Mouse (Mus musculus): ENCODE measurements around the gene Nsa2. TPM values are rescaled to one million over a fixed set of nuclear protein-coding genes. Genes with fewer than 3 reads are reported as not detected.

Nsa2 gene
- polyA plus RNA-seq (2015; fragmentation: Nextera tagmentation; extraction: Ambion mirVana), result 66.6 and 69.5 TPM in 2 replicates

- under 1% methylated on average over 57 of the region's 57 CpGs for WGBS
- H3K27me3 ChIP-seq, result no peaks in the 10 kb centered on the region
- H3K4me3 ChIP-seq, result peak within 1 kb of the TSS; percentile 91
- H3K4me1 ChIP-seq, result peaks cover 10% of the 10 kb centered on the region
- peaks cover 21% of the 10 kb centered on the region for H3K36me3 ChIP-seq
- H3K9ac ChIP-seq, result peak within 1 kb of the TSS; percentile 90
- H3K27ac ChIP-seq, result peak within 1 kb of the TSS; percentile 74; the same call in 1 of the 2 replicates
- ATAC-seq (ENCODE audit: low FRiP score, low read depth), result peak; percentile 96
- H3K4me2 ChIP-seq (replicated peaks), result peak within 1 kb of the TSS; percentile 76
- no peaks in the 10 kb centered on the region for H3K9me3 ChIP-seq
Measured at GRCm38 (mm10) chr13:97137466-97138400, at the start of gene Nsa2, which contains the start of gene Gfm2. TSS of gene Nsa2 (minus strand) at chr13:97137937. TSS of gene Gfm2 (plus strand) at chr13:97137937.

- no peaks in the 10 kb centered on the region for H3K27me3 ChIP-seq
- ATAC-seq (ENCODE audit: low FRiP score, low read depth), result no peak
- WGBS, result 81% methylated on average over 4 of the region's 4 CpGs
- no peak overlapping the region for H3K4me2 ChIP-seq (replicated peaks)
- H3K27ac ChIP-seq, result no peak overlapping the region
- H3K9ac ChIP-seq, result no peak overlapping the region
- peaks cover 39% of the 10 kb centered on the region for H3K36me3 ChIP-seq
- H3K4me3 ChIP-seq, result no peak overlapping the region
- no peaks in the 10 kb centered on the region for H3K9me3 ChIP-seq
- H3K4me1 ChIP-seq, result no peaks in the 10 kb centered on the region
Measured at GRCm38 (mm10) chr13:97186346-97186745, 48.6 kb upstream of the Nsa2 start.

- Histone ChIP-seq H3K4me1 (no peaks in the 10 kb centered on the region), H3K27me3 (no peaks in the 10 kb centered on the region), H3K27ac (no peak overlapping the region), H3K9ac (no peak overlapping the region), H3K9me3 (no peaks in the 10 kb centered on the region), H3K4me3 (no peak overlapping the region), H3K4me2 (replicated peaks) (no peak overlapping the region), H3K36me3 (peaks cover 50% of the 10 kb centered on the region)
- ATAC-seq (ENCODE audit: low FRiP score, low read depth), result no peak
- WGBS, result 77% methylated on average over 5 of the region's 5 CpGs
Measured at GRCm38 (mm10) chr13:97184656-97185055, 46.9 kb upstream of the Nsa2 start.

- peaks cover 55% of the 10 kb centered on the region for H3K36me3 ChIP-seq
- H3K9ac ChIP-seq, result no peak overlapping the region
- H3K4me2 ChIP-seq (replicated peaks), result no peak overlapping the region
- no peaks in the 10 kb centered on the region for H3K4me1 ChIP-seq
- no peaks in the 10 kb centered on the region for H3K27me3 ChIP-seq
- H3K9me3 ChIP-seq, result no peaks in the 10 kb centered on the region
- no peak overlapping the region for H3K27ac ChIP-seq
- no peak overlapping the region for H3K4me3 ChIP-seq
- WGBS, result 95% methylated on average over 2 of the region's 2 CpGs
- ATAC-seq (ENCODE audit: low FRiP score, low read depth), result no peak
Measured at GRCm38 (mm10) chr13:97184168-97184567, 46.4 kb upstream of the Nsa2 start.

- H3K9me3 ChIP-seq, result no peaks in the 10 kb centered on the region
- no peaks in the 10 kb centered on the region for H3K4me1 ChIP-seq
- 65% methylated on average over 4 of the region's 4 CpGs for WGBS
- H3K4me2 ChIP-seq (replicated peaks), result no peak overlapping the region
- H3K27me3 ChIP-seq, result no peaks in the 10 kb centered on the region
- H3K36me3 ChIP-seq, result peaks cover 63% of the 10 kb centered on the region
- no peak overlapping the region for H3K9ac ChIP-seq
- no peak overlapping the region; the same call in 1 of the 2 replicates for H3K27ac ChIP-seq
- H3K4me3 ChIP-seq, result no peak overlapping the region
- no peak for ATAC-seq (ENCODE audit: low FRiP score, low read depth)
Measured at GRCm38 (mm10) chr13:97182821-97183220, 45.1 kb upstream of the Nsa2 start.

DNA sequence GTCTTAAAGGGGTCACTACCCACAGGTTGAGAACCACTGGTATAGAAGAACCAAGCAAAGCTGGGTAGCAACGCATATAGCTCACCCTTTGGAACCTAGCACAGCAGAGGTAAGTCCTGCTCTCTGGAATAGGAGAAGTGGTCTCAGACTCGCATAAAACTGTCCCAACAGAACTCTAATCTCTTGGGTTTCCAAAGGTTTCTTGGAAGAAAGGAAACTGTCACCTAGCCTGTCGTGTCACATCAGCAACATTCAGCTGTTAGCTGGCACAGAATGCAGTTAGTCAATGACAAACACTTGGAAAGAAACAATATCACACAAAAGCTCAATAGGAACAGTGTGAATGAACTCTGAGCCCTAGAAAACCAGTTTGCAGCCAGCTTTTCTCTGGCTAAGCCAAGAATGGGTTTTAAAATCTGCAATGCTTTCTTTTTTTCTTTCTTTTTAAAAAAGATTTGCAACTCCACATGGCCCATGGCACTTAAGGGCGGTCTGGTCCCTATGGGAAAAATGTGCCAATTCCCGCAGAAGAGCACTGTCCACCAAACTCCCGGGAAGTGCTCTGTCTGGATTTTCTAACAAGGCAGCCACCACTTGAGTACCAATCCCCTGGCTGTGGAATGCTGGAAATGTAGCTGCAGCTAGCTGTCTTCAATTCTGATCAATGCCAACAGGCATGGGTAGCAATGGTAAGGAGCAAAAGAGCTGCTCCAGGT is 42.5 kb upstream of the Nsa2 start:
- Histone ChIP-seq H3K4me1 (no peaks in the 10 kb centered on the region), H3K36me3 (peaks cover 77% of the 10 kb centered on the region), H3K9me3 (no peaks in the 10 kb centered on the region), H3K27ac (no peak overlapping the region), H3K9ac (no peak overlapping the region), H3K4me2 (replicated peaks) (no peak overlapping the region), H3K4me3 (no peak overlapping the region), H3K27me3 (no peaks in the 10 kb centered on the region)
- no peak for ATAC-seq (ENCODE audit: low FRiP score, low read depth)
- 82% methylated on average over 6 of the region's 6 CpGs for WGBS

GRCm38 (mm10) chr13:97178943-97179342 is 41.2 kb upstream of the Nsa2 start:
- Histone ChIP-seq H3K9ac (no peak overlapping the region), H3K27me3 (no peaks in the 10 kb centered on the region), H3K36me3 (peaks cover 83% of the 10 kb centered on the region), H3K4me1 (no peaks in the 10 kb centered on the region), H3K27ac (no peak overlapping the region), H3K4me3 (no peak overlapping the region), H3K4me2 (replicated peaks) (no peak overlapping the region), H3K9me3 (no peaks in the 10 kb centered on the region)
- no peak for ATAC-seq (ENCODE audit: low FRiP score, low read depth)
- 84% methylated on average over 7 of the region's 7 CpGs for WGBS

DNA sequence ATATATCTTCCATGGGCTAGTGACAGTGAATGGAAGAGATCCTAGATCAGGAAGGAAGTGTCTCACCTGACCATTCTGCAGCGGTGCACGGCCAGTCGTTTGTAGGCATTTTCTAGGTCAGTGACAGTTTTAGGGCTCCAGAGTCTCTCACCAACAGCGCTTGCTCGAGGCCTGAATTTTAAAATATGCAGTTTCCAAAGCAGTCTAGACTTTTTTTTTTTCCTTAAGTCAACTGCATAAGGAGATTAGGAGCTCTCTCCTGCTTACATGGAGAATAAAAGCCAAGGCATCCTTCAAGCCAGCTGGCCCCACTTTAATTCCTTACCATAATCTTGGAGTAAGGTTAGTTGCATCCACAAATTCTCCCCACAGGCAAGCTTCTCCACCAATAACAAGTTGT is 39.0 kb upstream of the Nsa2 start:
- no peak overlapping the region for H3K4me2 ChIP-seq (replicated peaks)
- no peaks in the 10 kb centered on the region for H3K4me1 ChIP-seq
- no peaks in the 10 kb centered on the region for H3K27me3 ChIP-seq
- no peak overlapping the region for H3K4me3 ChIP-seq
- no peak for ATAC-seq (ENCODE audit: low FRiP score, low read depth)
- no peaks in the 10 kb centered on the region for H3K9me3 ChIP-seq
- H3K36me3 ChIP-seq, result peaks cover 86% of the 10 kb centered on the region
- H3K9ac ChIP-seq, result no peak overlapping the region
- H3K27ac ChIP-seq, result no peak overlapping the region
- whole genome bisulfite sequencing, result 87% methylated on average over 5 of the region's 5 CpGs

DNA sequence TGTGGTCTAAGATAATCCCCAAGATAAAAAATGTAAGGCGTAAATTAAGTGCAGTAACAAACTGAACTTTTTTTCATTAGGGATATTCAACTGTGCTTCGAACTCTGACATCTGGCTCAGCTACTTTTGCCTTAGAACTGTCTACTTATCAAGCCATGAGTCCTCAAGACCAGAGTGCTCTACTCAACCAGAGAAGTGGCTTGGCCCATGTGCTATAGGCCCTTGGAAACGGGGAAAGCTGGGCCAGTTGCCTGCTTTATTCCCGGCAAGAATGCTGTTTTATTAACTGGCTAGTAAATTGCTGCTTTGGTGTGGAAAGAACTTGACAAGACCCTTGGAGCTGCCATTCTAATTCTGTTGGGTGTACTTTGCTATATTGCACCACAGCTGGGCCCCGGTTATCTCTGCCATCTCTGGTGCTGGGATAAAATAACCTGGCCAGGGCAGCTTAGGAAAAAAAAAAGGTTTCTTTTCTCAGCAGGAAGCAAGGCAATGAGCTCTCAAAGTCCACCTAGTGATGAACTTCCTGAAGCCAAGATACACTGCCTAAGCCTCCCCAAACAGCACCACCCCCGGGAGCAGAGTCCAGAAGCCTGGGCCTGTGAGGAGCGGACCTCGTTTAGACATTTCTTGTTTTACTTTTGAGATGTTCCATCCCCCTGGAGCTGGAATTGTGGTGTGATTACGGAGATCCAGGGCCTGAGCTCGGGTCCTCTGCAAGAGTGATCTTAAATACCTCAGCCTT is 38.0 kb upstream of the Nsa2 start:
- no peaks in the 10 kb centered on the region for H3K9me3 ChIP-seq
- H3K27ac ChIP-seq, result no peak overlapping the region
- peaks cover 82% of the 10 kb centered on the region for H3K36me3 ChIP-seq
- H3K4me3 ChIP-seq, result no peak overlapping the region
- WGBS, result 80% methylated on average over 10 of the region's 10 CpGs
- no peaks in the 10 kb centered on the region for H3K4me1 ChIP-seq
- no peak overlapping the region for H3K9ac ChIP-seq
- no peaks in the 10 kb centered on the region for H3K27me3 ChIP-seq
- no peak for ATAC-seq (ENCODE audit: low FRiP score, low read depth)
- no peak overlapping the region for H3K4me2 ChIP-seq (replicated peaks)

- no peak for ATAC-seq (ENCODE audit: low FRiP score, low read depth)
- H3K27me3 ChIP-seq, result no peaks in the 10 kb centered on the region
- H3K4me2 ChIP-seq (replicated peaks), result no peak overlapping the region
- H3K9ac ChIP-seq, result no peak overlapping the region
- H3K9me3 ChIP-seq, result no peaks in the 10 kb centered on the region
- H3K36me3 ChIP-seq, result peaks cover 59% of the 10 kb centered on the region
- H3K4me3 ChIP-seq, result no peak overlapping the region
- WGBS, result 58% methylated on average over 4 of the region's 4 CpGs
- no peak overlapping the region for H3K27ac ChIP-seq
- no peaks in the 10 kb centered on the region for H3K4me1 ChIP-seq
Measured at GRCm38 (mm10) chr13:97145834-97146233, 8.1 kb upstream of the Nsa2 start.

DNA sequence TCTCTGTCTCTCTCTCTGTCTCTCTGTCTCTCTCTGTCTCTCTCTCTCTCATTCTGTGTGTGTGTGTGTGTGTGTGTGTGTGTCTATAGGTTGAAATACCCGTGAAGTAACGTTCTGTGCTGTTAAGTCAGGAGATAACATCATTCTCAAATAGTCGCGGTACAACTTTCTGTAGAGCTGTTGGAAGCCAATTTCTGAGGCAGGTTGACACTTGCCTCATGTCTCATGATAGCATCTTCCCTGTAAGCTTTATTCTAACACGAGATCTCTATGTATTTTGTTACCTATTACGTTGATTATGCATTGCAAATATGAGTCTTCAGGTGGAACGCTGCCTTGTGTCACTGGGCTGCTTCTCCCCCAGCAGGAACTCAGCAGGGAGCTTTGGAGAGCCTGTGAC is 4.6 kb upstream of the Nsa2 start:
- peaks cover 33% of the 10 kb centered on the region for H3K36me3 ChIP-seq
- no peak overlapping the region for H3K27ac ChIP-seq
- ATAC-seq (ENCODE audit: low FRiP score, low read depth), result no peak
- H3K9me3 ChIP-seq, result no peaks in the 10 kb centered on the region
- H3K4me2 ChIP-seq (replicated peaks), result no peak overlapping the region
- no peak overlapping the region for H3K4me3 ChIP-seq
- no peaks in the 10 kb centered on the region for H3K27me3 ChIP-seq
- no peak overlapping the region for H3K9ac ChIP-seq
- H3K4me1 ChIP-seq, result peaks cover 7% of the 10 kb centered on the region
- WGBS, result 85% methylated on average over 7 of the region's 7 CpGs
